19 mouse cellular contexts compared by ENCODE assay signal in the genomic region with DNA sequence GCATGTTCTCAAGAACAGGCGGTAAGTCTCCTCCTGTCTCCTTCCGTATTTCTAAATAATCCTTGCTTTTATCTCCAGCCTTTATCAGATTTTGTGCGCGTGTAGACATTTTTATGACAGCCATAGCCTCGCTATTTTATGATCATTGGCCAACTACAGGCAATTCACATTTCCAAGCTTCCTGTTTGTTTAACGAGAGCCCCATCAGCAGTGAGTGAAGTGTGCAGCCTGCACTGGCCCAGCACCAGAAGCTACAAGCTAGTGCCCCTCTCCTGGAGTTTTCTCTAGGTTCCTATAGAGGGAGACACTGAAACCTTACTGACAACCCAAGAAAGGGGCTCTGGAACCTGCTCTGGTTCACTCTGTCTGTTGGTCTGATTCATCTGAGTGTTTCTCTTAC. TPM values are rescaled to one million over a fixed set of nuclear protein-coding genes. Genes with fewer than 3 reads are reported as not detected.
A peak's percentile ranks its signal among the peaks of the same experiment; 100 is the strongest.
DNase-seq lines count a peak whose midpoint lies in the region; ATAC-seq and TF ChIP-seq lines count a peak whose summit lies in the region.
"Had no signal": no experiment of that assay in that cellular context is flagged by ENCODE, and none has a peak within 500 bp of the region (broad histone marks: within the 10 kb centered on the region; RNA-seq: fewer than 3 reads in every experiment).

No protein-coding gene starts in this region.

- no peaks in the 10 kb centered on the region for H3K36me3 ChIP-seq in heart, embryonic 10.5 days
- no peaks in the 10 kb centered on the region for H3K36me3 ChIP-seq in lung, postnatal 0 days (ENCODE audit: insufficient read depth, low read length)
- no peaks in the 10 kb centered on the region for H3K36me3 ChIP-seq in hindbrain, embryonic 14.5 days (replicated peaks; ENCODE audit: control insufficient read depth, insufficient read depth)
- H3K36me3 ChIP-seq: hindbrain, embryonic 15.5 days; limb, embryonic 15.5 days; liver, embryonic 15.5 days; midbrain, embryonic 13.5 days had no signal

- no peaks in the 10 kb centered on the region for H3K4me1 ChIP-seq in heart, embryonic 10.5 days
- H3K4me1 ChIP-seq in lung, postnatal 0 days (ENCODE audit: insufficient read depth, low read depth, low read length) = no peaks in the 10 kb centered on the region
- no peaks in the 10 kb centered on the region for H3K4me1 ChIP-seq in hindbrain, embryonic 14.5 days (replicated peaks; ENCODE audit: control insufficient read depth, insufficient read depth, low read length)
- H3K4me1 ChIP-seq: forebrain, embryonic 13.5 days; hindbrain, embryonic 15.5 days; limb, embryonic 15.5 days; liver, embryonic 15.5 days; midbrain, embryonic 13.5 days had no signal

- no peak for ATAC-seq in lung, postnatal 0 days
- no peak for ATAC-seq in hindbrain, embryonic 14.5 days (ENCODE audit: low FRiP score)
- ATAC-seq: activated CD4-positive, CD25-positive, alpha-beta regulatory T cell, adult 4 months; forebrain, embryonic 13.5 days; midbrain, embryonic 13.5 days had no signal

- no peak overlapping the region for H3K27ac ChIP-seq in heart, embryonic 10.5 days
- no peak overlapping the region for H3K27ac ChIP-seq in lung, postnatal 0 days (ENCODE audit: low read length)
- H3K27ac ChIP-seq in hindbrain, embryonic 14.5 days = no peak overlapping the region
- H3K27ac ChIP-seq: forebrain, embryonic 13.5 days; hindbrain, embryonic 15.5 days; layer of hippocampus, adult 2 months; limb, embryonic 15.5 days; liver, embryonic 15.5 days; midbrain, embryonic 13.5 days had no signal

- intact Hi-C loops in left cerebral cortex, postnatal 25 days (cut with DNase I) = no loop called here

- WGBS in heart, embryonic 10.5 days = 68% methylated on average over 6 of the region's 6 CpGs
- WGBS in lung, postnatal 0 days = 32% methylated on average over 6 of the region's 6 CpGs
- WGBS in hindbrain, embryonic 14.5 days = 82% methylated on average over 6 of the region's 6 CpGs

- no peaks in the 10 kb centered on the region for H3K27me3 ChIP-seq in heart, embryonic 10.5 days (ENCODE audit: insufficient read depth, poor library complexity, severe bottlenecking)
- no peaks in the 10 kb centered on the region for H3K27me3 ChIP-seq in lung, postnatal 0 days (replicated peaks; ENCODE audit: insufficient read depth, low read length)
- H3K27me3 ChIP-seq in hindbrain, embryonic 14.5 days (ENCODE audit: control insufficient read depth, insufficient read depth, low read length) = no peaks in the 10 kb centered on the region
- H3K27me3 ChIP-seq: forebrain, embryonic 13.5 days; hindbrain, embryonic 15.5 days; limb, embryonic 15.5 days; liver, embryonic 15.5 days had no signal

- H3K4me2 ChIP-seq in lung, postnatal 0 days (replicated peaks; ENCODE audit: low read depth, low read length) = no peak overlapping the region
- no peak overlapping the region for H3K4me2 ChIP-seq in hindbrain, embryonic 14.5 days (replicated peaks)
- H3K4me2 ChIP-seq: forebrain, embryonic 13.5 days; hindbrain, embryonic 15.5 days; limb, embryonic 15.5 days; liver, embryonic 15.5 days; midbrain, embryonic 13.5 days had no signal

- H3K4me3 ChIP-seq in heart, embryonic 10.5 days = no peak overlapping the region
- no peak overlapping the region for H3K4me3 ChIP-seq in lung, postnatal 0 days (ENCODE audit: low read depth, low read length)
- no peak overlapping the region for H3K4me3 ChIP-seq in hindbrain, embryonic 14.5 days (replicated peaks; ENCODE audit: low read length)
- H3K4me3 ChIP-seq: forebrain, embryonic 13.5 days; hindbrain, embryonic 15.5 days; layer of hippocampus, adult 2 months; limb, embryonic 15.5 days; liver, embryonic 15.5 days; midbrain, embryonic 13.5 days had no signal

- no peak for TF ChIP-seq CTCF in lung, postnatal 0 days (IDR thresholded peaks at IDR 0.05)

- TF ChIP-seq EP300 in lung, postnatal 0 days (IDR thresholded peaks at IDR 0.05) = no peak

- no peak overlapping the region for H3K9ac ChIP-seq in lung, postnatal 0 days (replicated peaks; ENCODE audit: low read depth)
- H3K9ac ChIP-seq in hindbrain, embryonic 14.5 days = no peak overlapping the region
- H3K9ac ChIP-seq: forebrain, embryonic 13.5 days; hindbrain, embryonic 15.5 days; limb, embryonic 15.5 days; liver, embryonic 15.5 days; midbrain, embryonic 13.5 days had no signal

- no peaks in the 10 kb centered on the region for H3K9me3 ChIP-seq in heart, embryonic 10.5 days
- no peaks in the 10 kb centered on the region for H3K9me3 ChIP-seq in lung, postnatal 0 days (ENCODE audit: low read length)
- H3K9me3 ChIP-seq in hindbrain, embryonic 14.5 days (ENCODE audit: control insufficient read depth, low read length) = no peaks in the 10 kb centered on the region
- H3K9me3 ChIP-seq: forebrain, embryonic 13.5 days; hindbrain, embryonic 15.5 days; limb, embryonic 15.5 days; liver, embryonic 15.5 days; midbrain, embryonic 13.5 days had no signal

- peak; percentile 35 for DNase-seq in heart, embryonic 10.5 days (ENCODE audit: low spot score)
- no peak for DNase-seq in heart, adult 8-10 months (ENCODE audit: low spot score)
- peak; percentile 34 for DNase-seq in lung, postnatal 0 days (ENCODE audit: low spot score)
- DNase-seq in lung, postnatal 36 days = no peak
- peak; percentile 52 for DNase-seq in kidney, postnatal 10 days
- no peak for DNase-seq in hindbrain, embryonic 14.5 days (ENCODE audit: low spot score)
- no peak for DNase-seq in adrenal gland, postnatal 25 days
- DNase-seq in left cerebral cortex, postnatal 25 days (ENCODE audit: low spot score in 2 of 2) = no peak
- DNase-seq: adrenal gland, postnatal 10 days; cerebellum, adult 9-11 months; heart, postnatal 36 days; right cerebral cortex, postnatal 14 days had no signal

RNA-seq across cellular contexts. Expression of a gene that starts 7.1 kb away (rescaled TPM):
- 4.6 and 12.5 TPM in 2 replicates for polyA plus RNA-seq in heart, embryonic 10.5 days (2016; fragmentation: Nextera tagmentation; extraction: Ambion mirVana)
- total RNA-seq in heart, adult 8-10 months (2022) = 1 to 10 TPM; 2.7 to 4.1 (median 3.2) TPM
- polyA plus RNA-seq in lung, postnatal 0 days (2015; fragmentation: Nextera tagmentation; extraction: Ambion mirVana) = 4.7 and 5.1 TPM in 2 replicates
- 20.0 and 21.4 TPM in 2 replicates for polyA plus RNA-seq in hindbrain, embryonic 14.5 days (2014; fragmentation: Nextera tagmentation; extraction: Ambion mirVana)
- total RNA-seq in adrenal gland, postnatal 25 days (2021) = 65.6 and 72.0 TPM in 2 replicates
- total RNA-seq in left cerebral cortex, postnatal 25 days (2021) = 10 to 100 TPM; 73.4 to 83.0 TPM

Comparison
In these comparisons a context has a peak if more than half of its experiments do, and no peak if none do; other contexts are left out.
1. DNase-seq: peak in heart, embryonic 10.5 days (single experiment), lung, postnatal 0 days (single experiment) and kidney, postnatal 10 days (single experiment); none in heart, adult 8-10 months (single experiment), lung, postnatal 36 days (single experiment), hindbrain, embryonic 14.5 days (single experiment), adrenal gland, postnatal 25 days (single experiment) and left cerebral cortex, postnatal 25 days (0 of 2).
2. RNA of a gene that starts 7.1 kb away (total RNA-seq): 73.4 to 83.0 TPM in left cerebral cortex, postnatal 25 days and 65.6 to 72.0 TPM in adrenal gland, postnatal 25 days; 2.7 to 4.1 TPM in heart, adult 8-10 months; every median in the first group is over 10 times any median in the second.